Mouse (Mus musculus): ENCODE data around the gene Calcr. TPM values are rescaled to one million over a fixed set of nuclear protein-coding genes. Genes with fewer than 3 reads are reported as not detected.

Calcr gene
- not detected for total RNA-seq (2021)
- polyA plus RNA-seq (2012; rRNA removed) = not detected in 2 replicates
- long read RNA-seq = 0 reads

- WGBS = 2% methylated on average over 12 of the region's 12 CpGs
- Histone ChIP-seq H3K9ac (ENCODE audit: low read depth, low read length) (no peak within 1 kb of the TSS), H3K79me2 (replicated peaks; ENCODE audit: control insufficient read depth, insufficient read depth, low read length) (no peaks in the 10 kb centered on the region), H3K27me3 (ENCODE audit: control insufficient read depth, insufficient read depth, low read length) (peaks cover 5% of the 10 kb centered on the region; the same call in 1 of the 2 replicates), H3K4me3 (no peak within 1 kb of the TSS), H3K27ac (no peak within 1 kb of the TSS), H3K36me3 (ENCODE audit: control insufficient read depth, insufficient read depth, low read length) (no peaks in the 10 kb centered on the region), H3K4me1 (ENCODE audit: control insufficient read depth, insufficient read depth, low read length) (no peaks in the 10 kb centered on the region)
- TF ChIP-seq POLR2A (IDR thresholded peaks at IDR 0.05; ENCODE audit: insufficient read depth, low read depth, low read length) (no peak), CTCF (IDR thresholded peaks at IDR 0.05) (no peak), EP300 (IDR thresholded peaks at IDR 0.05; ENCODE audit: insufficient read depth, low read depth, low read length) (no peak)
- DNase-seq = no peak
- intact Hi-C loops (cut with DNase I) = no loop called here
Observed at GRCm38 (mm10) chr6:3764230-3764764, at the start of gene Calcr. Gene Calcr, minus strand, starts transcription at chr6:3764714.

GRCm38 (mm10) chr6:3767485-3767884 is 3.0 kb upstream of the Calcr start:
- Histone ChIP-seq H3K79me2 (replicated peaks; ENCODE audit: control insufficient read depth, insufficient read depth, low read length) (no peaks in the 10 kb centered on the region), H3K9ac (ENCODE audit: low read depth, low read length) (no peak overlapping the region), H3K27ac (no peak overlapping the region), H3K4me1 (ENCODE audit: control insufficient read depth, insufficient read depth, low read length) (no peaks in the 10 kb centered on the region), H3K4me3 (no peak overlapping the region), H3K36me3 (ENCODE audit: control insufficient read depth, insufficient read depth, low read length) (no peaks in the 10 kb centered on the region), H3K27me3 (ENCODE audit: control insufficient read depth, insufficient read depth, low read length) (peaks cover 5% of the 10 kb centered on the region; the same call in 1 of the 2 replicates)
- intact Hi-C loops (cut with DNase I) = no loop called here
- no peak for DNase-seq
- WGBS = 84% methylated on average over 2 of the region's 2 CpGs
- no peak for TF ChIP-seq CTCF (IDR thresholded peaks at IDR 0.05)
- TF ChIP-seq POLR2A (IDR thresholded peaks at IDR 0.05; ENCODE audit: insufficient read depth, low read depth, low read length) = no peak
- TF ChIP-seq EP300 (IDR thresholded peaks at IDR 0.05; ENCODE audit: insufficient read depth, low read depth, low read length) = no peak

GRCm38 (mm10) chr6:3763171-3763967 is 1.1 kb downstream of the Calcr start:
- no peaks in the 10 kb centered on the region for H3K4me1 ChIP-seq (ENCODE audit: control insufficient read depth, insufficient read depth, low read length)
- no peaks in the 10 kb centered on the region for H3K36me3 ChIP-seq (ENCODE audit: control insufficient read depth, insufficient read depth, low read length)
- intact Hi-C loops (cut with DNase I) = no loop called here
- 1% methylated on average over 39 of the region's 39 CpGs for WGBS
- H3K27ac ChIP-seq = no peak overlapping the region
- DNase-seq = no peak
- H3K27me3 ChIP-seq (ENCODE audit: control insufficient read depth, insufficient read depth, low read length) = peaks cover 5% of the 10 kb centered on the region; the same call in 1 of the 2 replicates
- H3K4me3 ChIP-seq = no peak overlapping the region
- no peak overlapping the region for H3K9ac ChIP-seq (ENCODE audit: low read depth, low read length)
- H3K79me2 ChIP-seq (replicated peaks; ENCODE audit: control insufficient read depth, insufficient read depth, low read length) = no peaks in the 10 kb centered on the region
- no peak for TF ChIP-seq POLR2A (IDR thresholded peaks at IDR 0.05; ENCODE audit: insufficient read depth, low read depth, low read length)
- TF ChIP-seq EP300 (IDR thresholded peaks at IDR 0.05; ENCODE audit: insufficient read depth, low read depth, low read length) = no peak
- TF ChIP-seq CTCF (IDR thresholded peaks at IDR 0.05) = no peak

GRCm38 (mm10) chr6:3751576-3751975 is 12.9 kb downstream of the Calcr start:
- TF ChIP-seq CTCF (IDR thresholded peaks at IDR 0.05) (no peak), EP300 (IDR thresholded peaks at IDR 0.05; ENCODE audit: insufficient read depth, low read depth, low read length) (no peak), POLR2A (IDR thresholded peaks at IDR 0.05; ENCODE audit: insufficient read depth, low read depth, low read length) (no peak)
- no peak for DNase-seq
- H3K4me1 ChIP-seq (ENCODE audit: control insufficient read depth, insufficient read depth, low read length) = no peaks in the 10 kb centered on the region
- H3K36me3 ChIP-seq (ENCODE audit: control insufficient read depth, insufficient read depth, low read length) = no peaks in the 10 kb centered on the region
- intact Hi-C loops (cut with DNase I) = no loop called here
- 56% methylated on average over 3 of the region's 3 CpGs for WGBS
- no peak overlapping the region for H3K9ac ChIP-seq (ENCODE audit: low read depth, low read length)
- no peaks in the 10 kb centered on the region for H3K79me2 ChIP-seq (replicated peaks; ENCODE audit: control insufficient read depth, insufficient read depth, low read length)
- no peaks in the 10 kb centered on the region for H3K27me3 ChIP-seq (ENCODE audit: control insufficient read depth, insufficient read depth, low read length)
- no peak overlapping the region for H3K27ac ChIP-seq
- H3K4me3 ChIP-seq = no peak overlapping the region

GRCm38 (mm10) chr6:3749624-3750023 is 14.9 kb downstream of the Calcr start:
- Histone ChIP-seq H3K27ac (no peak overlapping the region), H3K9ac (ENCODE audit: low read depth, low read length) (no peak overlapping the region), H3K27me3 (ENCODE audit: control insufficient read depth, insufficient read depth, low read length) (no peaks in the 10 kb centered on the region), H3K4me1 (ENCODE audit: control insufficient read depth, insufficient read depth, low read length) (no peaks in the 10 kb centered on the region), H3K36me3 (ENCODE audit: control insufficient read depth, insufficient read depth, low read length) (no peaks in the 10 kb centered on the region), H3K79me2 (replicated peaks; ENCODE audit: control insufficient read depth, insufficient read depth, low read length) (no peaks in the 10 kb centered on the region), H3K4me3 (no peak overlapping the region)
- intact Hi-C loops (cut with DNase I) = loop anchor here (10.0 kb wide), 2 partner anchors 125 to 225 kb away; no protein-coding TSS in a partner anchor
- 81% methylated on average over 5 of the region's 5 CpGs for WGBS
- TF ChIP-seq CTCF (IDR thresholded peaks at IDR 0.05) = no peak
- TF ChIP-seq EP300 (IDR thresholded peaks at IDR 0.05; ENCODE audit: insufficient read depth, low read depth, low read length) = no peak
- no peak for TF ChIP-seq POLR2A (IDR thresholded peaks at IDR 0.05; ENCODE audit: insufficient read depth, low read depth, low read length)
- no peak for DNase-seq

- WGBS = 25% methylated on average over 2 of the region's 2 CpGs
- Histone ChIP-seq H3K27ac (no peak overlapping the region), H3K4me3 (no peak overlapping the region), H3K36me3 (ENCODE audit: control insufficient read depth, insufficient read depth, low read length) (no peaks in the 10 kb centered on the region), H3K79me2 (replicated peaks; ENCODE audit: control insufficient read depth, insufficient read depth, low read length) (no peaks in the 10 kb centered on the region), H3K9ac (ENCODE audit: low read depth, low read length) (no peak overlapping the region), H3K27me3 (ENCODE audit: control insufficient read depth, insufficient read depth, low read length) (no peaks in the 10 kb centered on the region), H3K4me1 (ENCODE audit: control insufficient read depth, insufficient read depth, low read length) (no peaks in the 10 kb centered on the region)
- intact Hi-C loops (cut with DNase I) = loop anchor here (10.0 kb wide), 2 partner anchors 121 to 221 kb away; no protein-coding TSS in a partner anchor
- no peak for DNase-seq
- TF ChIP-seq CTCF (IDR thresholded peaks at IDR 0.05) = peak; percentile 55
- no peak for TF ChIP-seq EP300 (IDR thresholded peaks at IDR 0.05; ENCODE audit: insufficient read depth, low read depth, low read length)
Observed at GRCm38 (mm10) chr6:3745546-3745945, 19.0 kb downstream of the Calcr start.

Measured in heart, adult 2 months (tissue).